Mouse (Mus musculus) kidney, adult 2 months (tissue): ENCODE data around the gene Olfr447. TPM values are rescaled to one million over a fixed set of nuclear protein-coding genes. Genes with fewer than 3 reads are reported as not detected.
A peak's percentile ranks its signal among the peaks of the same experiment; 100 is the strongest.

Experiments
- DNase-seq: peaks from one replicate; pipeline ENCODE4 v3.0.0; 2021
- H3K27ac ChIP-seq: fragments of 200-500 bp; 2 replicates; pipeline ENCODE4 v1.5.1; 2012; ENCODE audit warnings: low read depth, low read length, control low read depth, inconsistent platforms; ENCODE audit not compliant: insufficient read depth
- H3K27me3 ChIP-seq: fragments of 200-500 bp; replicated peaks from 2 replicates; pipeline ENCODE4 v1.6.1; 2012; ENCODE audit warnings: mild to moderate bottlenecking, moderate library complexity, low read length, inconsistent platforms; ENCODE audit not compliant: control insufficient read depth, insufficient read depth
- H3K36me3 ChIP-seq: fragments of 200-500 bp; 2 replicates; pipeline ENCODE4 v1.6.1; 2012; ENCODE audit warnings: mild to moderate bottlenecking, moderate library complexity, low read length, inconsistent platforms; ENCODE audit not compliant: control insufficient read depth, insufficient read depth
- H3K4me1 ChIP-seq: fragments of 200-500 bp; 2 replicates; pipeline ENCODE4 v1.6.1; 2011; ENCODE audit warnings: low read length; ENCODE audit not compliant: control insufficient read depth, insufficient read depth
- H3K4me3 ChIP-seq: fragments of 200-500 bp; 2 replicates; pipeline ENCODE4 v1.5.1; 2011; ENCODE audit warnings: mild to moderate bottlenecking, low read depth, low read length, control low read depth; ENCODE audit not compliant: insufficient read depth
- CTCF ChIP-seq: fragments of 200-500 bp; conservative IDR thresholded peaks from 2 replicates; pipeline ENCODE4 v1.5.1; 2011; ENCODE audit warnings: low read depth, mild to moderate bottlenecking, control low read depth, low read length, moderate library complexity, mixed read lengths; ENCODE audit not compliant: insufficient read depth, insufficient read length
- POLR2A ChIP-seq: fragments of 200-500 bp; IDR thresholded peaks from one replicate; pipeline ENCODE4 v1.6.1; 2011; ENCODE audit warnings: low read depth, low read length, control low read depth
- WGBS: fragments of 180-500 bp; shearing (Covaris S2); methylation state at CpG from one replicate; pipeline ENCODE4 v1.1.7; 2018; 5-methylcytosine and 5-hydroxymethylcytosine counted together
- polyA plus RNA-seq: library from polyadenylated mRNA; depleted of rRNA; stranded (reverse); fragments of >200 nt; gene quantifications from 2 replicates; pipeline ENCODE4 v1.2.3, GENCODE M21; 2012; rRNA removed

Olfr447 gene
- not detected in 2 replicates for polyA plus RNA-seq

- DNase-seq: no peak
- TF ChIP-seq POLR2A (no peak), CTCF (no peak)
- no peaks in the 10 kb centered on the region for H3K27me3 ChIP-seq
- H3K4me1 ChIP-seq: no peaks in the 10 kb centered on the region
- H3K27ac ChIP-seq: no peak within 1 kb of the TSS
- no peak within 1 kb of the TSS for H3K4me3 ChIP-seq
- no peaks in the 10 kb centered on the region for H3K36me3 ChIP-seq
Observed at GRCm38 (mm10) chr6:42908578-42908977, at the start of gene Olfr447. Gene Olfr447 (plus strand): TSS chr6:42908878.

GRCm38 (mm10) chr6:42860222-42860819, 48.4 kb upstream of the Olfr447 start:
- Histone ChIP-seq H3K4me1 (no peaks in the 10 kb centered on the region), H3K36me3 (no peaks in the 10 kb centered on the region), H3K27me3 (no peaks in the 10 kb centered on the region), H3K4me3 (no peak overlapping the region), H3K27ac (no peak overlapping the region)
- TF ChIP-seq POLR2A (no peak), CTCF (no peak)
- peak; percentile 58 for DNase-seq
- WGBS: 9% methylated on average over 4 of the region's 4 CpGs

GRCm38 (mm10) chr6:42869695-42870094, 39.0 kb upstream of the Olfr447 start:
- Histone ChIP-seq H3K4me1 (no peaks in the 10 kb centered on the region), H3K27ac (no peak overlapping the region), H3K4me3 (no peak overlapping the region), H3K36me3 (no peaks in the 10 kb centered on the region), H3K27me3 (no peaks in the 10 kb centered on the region)
- DNase-seq: no peak
- TF ChIP-seq CTCF: no peak
- WGBS: 79% methylated on average over 3 of the region's 3 CpGs

- no peak for TF ChIP-seq POLR2A
- no peak for TF ChIP-seq CTCF
- Histone ChIP-seq H3K4me3 (no peak overlapping the region), H3K27ac (no peak overlapping the region), H3K27me3 (no peaks in the 10 kb centered on the region), H3K4me1 (no peaks in the 10 kb centered on the region), H3K36me3 (no peaks in the 10 kb centered on the region)
- no peak for DNase-seq
Observed at GRCm38 (mm10) chr6:42876323-42876722, 32.4 kb upstream of the Olfr447 start.

- H3K36me3 ChIP-seq: no peaks in the 10 kb centered on the region
- no peaks in the 10 kb centered on the region for H3K4me1 ChIP-seq
- no peak within 1 kb of the TSS for H3K4me3 ChIP-seq
- no peak for DNase-seq
- TF ChIP-seq POLR2A (no peak), CTCF (no peak)
- 84% methylated on average over 1 of the region's 1 CpGs for WGBS
- H3K27ac ChIP-seq: no peak within 1 kb of the TSS
- H3K27me3 ChIP-seq: no peaks in the 10 kb centered on the region
Observed at GRCm38 (mm10) chr6:42890141-42890540, 18.5 kb upstream of the Olfr447 start, which contains the start of gene Olfr448. Gene Olfr448 (plus strand): TSS chr6:42890441.

- H3K4me1 ChIP-seq: no peaks in the 10 kb centered on the region
- WGBS: 49% methylated on average over 1 of the region's 1 CpGs
- H3K4me3 ChIP-seq: no peak overlapping the region
- H3K27me3 ChIP-seq: no peaks in the 10 kb centered on the region
- no peak overlapping the region for H3K27ac ChIP-seq
- no peaks in the 10 kb centered on the region for H3K36me3 ChIP-seq
- TF ChIP-seq POLR2A (no peak), CTCF (no peak)
- DNase-seq: no peak
Observed at GRCm38 (mm10) chr6:42900345-42900744, 8.3 kb upstream of the Olfr447 start.

- Histone ChIP-seq H3K36me3 (no peaks in the 10 kb centered on the region), H3K27me3 (no peaks in the 10 kb centered on the region), H3K27ac (no peak within 1 kb of the TSS), H3K4me1 (no peaks in the 10 kb centered on the region), H3K4me3 (no peak within 1 kb of the TSS)
- WGBS: 47% methylated on average over 2 of the region's 2 CpGs
- TF ChIP-seq CTCF (no peak), POLR2A (no peak)
- no peak for DNase-seq
Observed at GRCm38 (mm10) chr6:42921077-42921476, 12.4 kb downstream of the Olfr447 start, which contains the start of gene Olfr446. Gene Olfr446 (plus strand): TSS chr6:42921377.
